Mouse (Mus musculus): ENCODE results near the gene Psen1.
A peak's percentile ranks its signal among the peaks of the same experiment; 100 is the strongest.

The Psen1 gene

GRCm38 (mm10) chr12:83687934-83688315, at the start of gene Psen1:
Psen1 (plus strand) TSS chr12:83688152.
- peak; percentile 90 for DNase-seq (ENCODE audit: low read depth)

GRCm38 (mm10) chr12:83641233-83641632, 46.7 kb upstream of the Psen1 start:
- DNase-seq (ENCODE audit: low read depth): no peak

DNA sequence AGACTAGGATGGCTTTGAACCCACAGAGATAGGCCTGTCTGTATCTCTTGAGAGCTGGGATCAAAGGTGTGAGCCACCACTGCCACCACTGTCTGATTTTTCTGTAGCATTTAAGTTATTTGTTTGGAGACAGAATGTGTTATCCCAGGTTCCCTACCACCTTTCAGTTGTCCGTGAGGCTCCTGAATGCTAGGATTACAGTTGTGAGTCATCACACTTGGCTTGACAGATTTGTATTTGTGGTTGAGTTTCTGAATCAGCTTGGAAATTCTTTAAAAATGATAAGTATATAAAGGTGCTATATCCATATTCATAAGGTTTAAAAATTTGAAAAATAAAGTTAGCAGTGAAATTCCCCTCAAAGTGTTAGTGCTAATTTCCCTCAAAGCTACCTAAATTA, 44.8 kb upstream of the Psen1 start:
- no peak for DNase-seq (ENCODE audit: low read depth)

DNA sequence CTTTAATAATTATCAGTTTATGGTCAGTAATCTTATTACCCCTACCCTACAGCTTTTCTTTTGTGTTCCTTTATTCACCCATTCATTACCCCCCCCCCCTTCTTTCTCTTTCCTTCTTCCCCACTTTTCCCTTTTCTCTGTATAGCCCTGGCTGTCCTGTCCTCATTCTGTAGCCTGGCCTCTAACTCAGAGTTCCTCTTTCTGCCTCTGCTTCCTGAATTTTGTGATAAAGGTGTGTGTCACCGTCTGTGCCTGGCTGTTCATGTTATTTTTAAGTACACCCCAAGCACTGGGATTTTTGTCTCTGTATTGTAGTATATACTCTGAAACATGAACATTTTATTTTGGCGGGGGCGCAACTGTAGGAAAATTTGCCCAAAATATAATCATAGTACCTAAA, 37.6 kb upstream of the Psen1 start:
- no peak for DNase-seq (ENCODE audit: low read depth)

DNA sequence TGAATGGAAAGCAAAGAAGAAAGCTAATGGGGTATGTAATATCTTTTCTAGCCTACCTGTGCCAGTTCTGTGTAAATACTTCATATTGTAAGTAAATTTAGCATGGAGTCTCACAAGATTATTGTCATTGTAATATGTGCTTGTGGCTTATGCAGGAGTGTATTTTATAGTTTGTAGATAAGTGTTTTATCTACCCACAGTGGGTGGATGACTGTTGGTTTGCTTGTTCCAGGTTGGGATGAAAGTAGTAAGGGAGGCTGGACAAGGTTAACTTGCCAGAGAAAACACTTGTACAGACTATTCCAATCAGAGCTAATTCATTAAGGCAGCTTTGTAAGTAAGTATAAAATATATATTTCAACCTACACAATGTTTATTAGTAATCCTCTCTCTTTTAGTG, 36.5 kb upstream of the Psen1 start:
- DNase-seq (ENCODE audit: low read depth): no peak

DNA sequence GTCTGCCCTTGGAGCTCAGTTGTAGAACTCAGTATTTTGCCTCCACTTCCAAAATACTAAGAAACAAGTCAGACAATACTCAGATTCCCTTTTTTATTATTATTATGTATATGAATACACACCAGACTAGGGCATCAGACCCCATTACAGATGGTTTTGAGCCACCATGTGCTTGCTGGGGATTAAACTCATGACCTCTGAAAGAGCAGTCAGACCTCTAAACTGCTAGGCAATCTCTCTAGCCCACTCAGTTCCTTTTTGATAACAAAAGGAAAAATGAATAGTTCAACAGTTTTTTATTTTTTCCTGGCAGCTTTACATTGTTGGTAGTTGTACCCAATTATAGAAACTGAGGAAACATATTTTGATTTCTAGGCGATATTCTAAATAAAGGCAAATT, 2.5 kb upstream of the Psen1 start:
- no peak for DNase-seq (ENCODE audit: low read depth)

- no peak for DNase-seq (ENCODE audit: low read depth)
Measured at GRCm38 (mm10) chr12:83686575-83687350, 1.2 kb upstream of the Psen1 start.

- DNase-seq (ENCODE audit: low read depth): peak; percentile 55
Measured at GRCm38 (mm10) chr12:83688316-83689086, 549 bp downstream of the Psen1 start.

DNA sequence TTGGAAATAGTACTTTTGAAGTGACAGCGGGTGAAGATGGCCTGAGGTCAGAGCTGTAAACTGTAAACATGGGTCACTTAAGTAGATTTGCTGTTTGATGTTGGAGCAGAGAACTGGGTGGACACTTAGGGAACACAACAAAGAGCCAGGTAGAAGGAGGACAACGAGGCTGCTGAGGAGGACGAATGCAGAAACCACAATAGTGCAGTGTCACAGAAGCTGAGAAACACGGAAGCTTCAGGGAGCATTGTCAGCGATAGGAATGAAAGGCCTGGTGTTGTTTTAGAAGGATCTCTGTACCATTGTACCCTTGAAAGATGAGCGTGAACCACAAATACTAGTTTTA, 1.1 kb downstream of the Psen1 start:
- no peak for DNase-seq (ENCODE audit: low read depth)

GRCm38 (mm10) chr12:83694011-83694410, 6.1 kb downstream of the Psen1 start:
- DNase-seq (ENCODE audit: low read depth): no peak

- DNase-seq (ENCODE audit: low read depth): no peak
Measured at GRCm38 (mm10) chr12:83694669-83695068, 6.7 kb downstream of the Psen1 start.

GRCm38 (mm10) chr12:83698637-83699036, 10.7 kb downstream of the Psen1 start:
- no peak for DNase-seq (ENCODE audit: low read depth)

DNA sequence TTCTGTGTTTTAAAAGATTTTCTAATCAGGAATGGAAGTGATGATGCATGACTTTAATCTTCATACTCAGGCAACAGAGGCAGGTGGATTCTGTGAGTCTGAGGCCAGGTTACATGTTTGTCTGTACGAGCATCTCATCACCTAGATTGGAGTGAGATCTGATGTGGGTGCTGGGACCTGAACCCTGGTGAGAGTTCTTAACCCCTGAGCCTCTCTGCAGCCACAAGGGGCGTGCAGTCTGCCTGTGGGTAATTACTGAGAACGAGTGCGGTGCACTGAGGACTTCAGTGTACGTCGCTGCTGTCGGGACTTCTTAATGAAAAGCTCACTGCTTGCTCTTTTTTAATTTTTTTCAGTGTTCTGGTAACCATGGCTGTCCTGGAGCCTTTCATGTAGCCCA, 13.7 kb downstream of the Psen1 start:
- no peak for DNase-seq (ENCODE audit: low read depth)

DNA sequence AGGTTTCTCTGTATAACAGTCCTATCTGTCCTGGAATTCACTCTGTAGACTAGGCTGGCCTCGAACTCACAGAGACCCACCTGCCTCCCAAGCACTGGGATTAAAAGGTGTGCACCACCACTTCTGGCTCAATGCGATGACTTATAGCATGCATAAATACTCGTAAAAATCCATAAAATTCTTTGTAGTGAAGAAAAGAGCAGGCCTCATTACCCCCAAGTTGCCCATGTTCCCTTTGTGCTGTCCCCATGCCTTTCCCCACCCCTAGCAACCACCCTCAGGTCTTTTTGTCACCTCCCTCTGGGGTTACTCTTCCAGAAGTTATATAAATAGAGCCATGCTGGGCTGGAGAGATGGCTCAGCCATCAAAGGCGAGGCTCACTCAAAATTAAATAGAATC, 14.8 kb downstream of the Psen1 start:
- DNase-seq (ENCODE audit: low read depth): no peak

GRCm38 (mm10) chr12:83706951-83707350, 19.0 kb downstream of the Psen1 start:
- no peak for DNase-seq (ENCODE audit: low read depth)

DNA sequence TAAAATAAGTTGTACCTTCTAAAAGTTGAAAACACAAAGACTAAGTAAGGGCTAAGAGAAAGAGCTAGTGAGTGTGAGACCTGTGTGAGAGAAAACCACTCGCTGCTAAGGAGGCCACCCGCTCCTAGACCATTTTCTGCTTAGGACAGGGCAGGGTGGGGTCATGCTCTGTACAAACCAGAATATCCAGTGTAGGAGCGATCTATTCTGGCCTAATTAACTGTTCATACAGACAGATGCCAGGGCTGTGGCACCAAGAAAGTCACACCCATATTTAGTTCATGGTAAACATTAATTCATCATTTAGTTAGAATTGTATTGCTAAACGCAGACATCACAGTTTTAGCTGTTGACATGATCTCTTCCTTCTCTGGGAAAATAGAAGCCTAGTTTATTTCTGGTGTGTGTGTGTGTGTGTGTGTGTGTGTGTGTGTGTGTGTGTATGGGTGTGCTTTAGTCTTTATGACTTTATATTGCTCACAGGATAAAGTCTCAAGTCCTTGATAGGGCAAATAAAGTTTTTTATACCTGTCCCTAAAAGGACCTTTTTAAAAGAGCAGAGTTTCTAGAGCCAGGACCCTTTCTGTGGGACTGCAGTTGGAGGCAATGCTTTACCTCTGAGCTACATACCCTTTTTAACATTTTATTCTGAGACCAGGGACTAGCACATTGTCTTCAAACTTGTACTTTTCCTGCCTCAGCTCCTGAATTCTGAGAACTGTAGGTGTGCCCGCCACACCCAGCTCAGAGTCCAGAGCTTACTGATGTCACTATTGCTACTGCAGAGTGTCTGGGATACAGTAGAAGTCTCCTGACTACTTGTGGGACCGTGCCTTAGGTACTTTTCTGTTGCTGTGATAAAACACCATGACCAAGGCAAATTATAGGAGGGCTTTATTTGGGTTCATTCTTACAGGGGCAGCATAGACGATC, 20.5 kb downstream of the Psen1 start:
- peak; percentile 61 for DNase-seq (ENCODE audit: low read depth)

DNA sequence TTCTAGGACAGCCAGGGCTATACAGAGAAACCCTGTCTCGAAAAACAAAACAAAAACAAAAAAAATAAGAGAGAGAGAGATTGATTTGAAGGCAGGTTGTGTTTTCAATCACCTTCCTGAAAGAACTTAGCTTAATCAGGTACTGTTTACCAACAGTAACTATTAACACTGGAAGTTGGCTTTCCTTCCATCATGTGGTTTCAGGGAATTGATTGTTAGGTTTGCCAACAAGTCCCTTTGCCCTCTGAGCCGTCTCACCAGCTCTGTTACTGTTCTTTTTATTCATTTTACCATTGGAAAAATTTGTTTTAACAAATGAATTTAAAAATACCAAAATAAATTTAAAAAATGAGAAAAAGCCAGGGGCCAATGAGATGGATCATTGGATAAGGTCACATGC, 22.0 kb downstream of the Psen1 start:
- no peak for DNase-seq (ENCODE audit: low read depth)

- DNase-seq (ENCODE audit: low read depth): peak; percentile 44
Measured at GRCm38 (mm10) chr12:83713749-83714148, 25.8 kb downstream of the Psen1 start.

GRCm38 (mm10) chr12:83716416-83717184, 28.6 kb downstream of the Psen1 start:
- DNase-seq (ENCODE audit: low read depth): no peak

- DNase-seq (ENCODE audit: low read depth): no peak
Measured at GRCm38 (mm10) chr12:83719431-83719830, 31.5 kb downstream of the Psen1 start.

GRCm38 (mm10) chr12:83721281-83721680, 33.3 kb downstream of the Psen1 start:
- no peak for DNase-seq (ENCODE audit: low read depth)

DNA sequence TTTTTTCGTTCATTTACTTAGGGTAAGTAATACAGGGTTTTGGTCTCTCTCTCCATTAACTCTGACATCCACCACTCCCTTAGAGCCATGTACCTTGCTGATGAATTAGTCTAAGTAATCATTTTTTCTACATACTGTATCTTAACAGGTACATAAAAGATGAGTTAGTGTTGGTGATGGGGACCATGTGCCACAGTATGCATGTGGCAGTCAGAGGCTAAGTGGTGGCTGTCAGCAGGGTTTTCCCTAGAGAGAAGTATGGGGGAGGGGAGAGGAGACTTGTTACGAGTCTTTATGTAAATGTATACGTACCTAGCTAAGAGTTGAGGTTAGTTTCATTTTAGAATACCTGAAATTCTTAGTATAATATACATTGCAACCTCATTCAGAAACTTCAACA, 35.1 kb downstream of the Psen1 start:
- DNase-seq (ENCODE audit: low read depth): no peak
